Mouse (Mus musculus) CD4-positive, CD25-positive, alpha-beta regulatory T cell, adult 4 months (primary cell): ENCODE measurements around the gene Esyt1. TPM values are rescaled to one million over a fixed set of nuclear protein-coding genes. Genes with fewer than 3 reads are reported as not detected.

Source experiments
- ATAC-seq: one replicate; pipeline ENCODE4 v1.8.0; 2017
- polyA plus RNA-seq, 2 experiments: library from polyadenylated mRNA; unstranded; fragments of 100-300 nt; shearing (Covaris generic); gene quantifications; one replicate each; pipeline ENCODE4 v1.2.1; 2017

Gene Esyt1
- polyA plus RNA-seq, 2 experiments from 2014 or later: 68.4 to 84.4 TPM

GRCm38 (mm10) chr10:128487861-128488712, 37.6 kb downstream of the Esyt1 start:
- no peak for ATAC-seq

DNA sequence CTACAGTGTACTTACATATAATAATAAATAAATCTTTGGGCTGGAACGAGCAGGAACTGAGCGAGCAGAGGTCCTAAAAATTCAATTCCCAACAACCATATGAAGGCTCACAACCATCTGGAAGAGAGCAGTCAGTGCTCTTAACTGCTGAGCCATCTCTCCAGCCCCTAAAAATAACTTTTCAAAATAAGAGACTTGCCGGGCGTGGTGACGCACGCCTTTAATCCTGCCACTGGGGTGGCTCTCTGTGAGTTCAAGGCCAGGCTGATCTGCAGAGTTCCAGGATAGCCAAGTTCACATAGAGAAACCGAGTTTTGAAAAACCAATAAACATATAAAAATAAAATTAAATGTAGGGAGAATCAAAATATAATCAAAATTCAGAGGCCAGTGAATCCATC, 39.3 kb downstream of the Esyt1 start:
- no peak for ATAC-seq

DNA sequence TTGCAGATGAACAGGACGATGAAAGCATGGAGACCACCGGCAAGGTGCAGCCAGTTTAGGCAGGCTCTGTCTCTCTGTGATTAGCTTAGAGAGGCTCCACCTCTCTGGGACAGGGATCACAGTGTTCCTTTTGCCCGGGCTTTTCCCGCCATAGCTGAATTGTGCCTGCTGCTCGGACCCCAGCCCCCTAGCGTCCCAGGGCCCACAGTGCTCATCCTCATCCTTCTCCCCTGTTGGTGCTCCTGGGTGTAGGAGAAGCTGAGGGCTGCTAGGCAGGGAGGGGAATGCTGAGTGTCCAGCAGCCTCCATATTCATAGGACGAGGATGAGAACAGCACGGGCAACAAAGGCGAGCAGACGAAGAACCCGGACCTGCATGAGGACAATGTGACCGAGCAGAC, 51.3 kb downstream of the Esyt1 start:
- no peak for ATAC-seq

- no peak for ATAC-seq
These were observed 65.4 kb downstream of the Esyt1 start for GRCm38 (mm10) chr10:128460270-128460630.

Other genes starting within 250 kb of the Esyt1 start
- not detected for gene Il23a, start 227.1 kb downstream of the Esyt1 start, polyA plus RNA-seq
- gene Pan2, start 222.5 kb downstream of the Esyt1 start, polyA plus RNA-seq: 10 to 100 TPM; 24.4 to 48.3 TPM
- gene Cnpy2, start 203.4 kb downstream of the Esyt1 start, polyA plus RNA-seq: 100 to 1,000 TPM; 116 to 120 TPM
- 100 to 1,000 TPM; 124 to 182 TPM for gene Cs, start 188.1 kb downstream of the Esyt1 start, polyA plus RNA-seq
- gene Coq10a, start 156.9 kb downstream of the Esyt1 start, polyA plus RNA-seq: 10 to 100 TPM; 14.5 to 15.7 TPM
- gene Ankrd52, start 148.8 kb downstream of the Esyt1 start, polyA plus RNA-seq: 1 to 10 TPM; 2.3 to 3.3 TPM
- not detected for gene Slc39a5, start 124.6 kb downstream of the Esyt1 start, polyA plus RNA-seq
- 10 to 100 TPM; 63.3 to 77.5 TPM for gene Nabp2, start 114.4 kb downstream of the Esyt1 start, polyA plus RNA-seq
- 10 to 100 TPM; 28.7 to 51.8 TPM for gene Rnf41, start 114.2 kb downstream of the Esyt1 start, polyA plus RNA-seq
- 10 to 100 TPM; 45.7 to 62.7 TPM for gene Smarcc2, start 66.6 kb downstream of the Esyt1 start, polyA plus RNA-seq
- gene Myl6, start 31.7 kb downstream of the Esyt1 start, polyA plus RNA-seq: 100 to 1,000 TPM; 937 to 954 TPM
- 1 to 10 TPM; 4.3 to 5.4 TPM for gene Myl6b, start 27.2 kb downstream of the Esyt1 start, polyA plus RNA-seq
- gene Zc3h10, start 21.9 kb upstream of the Esyt1 start, polyA plus RNA-seq: 10 to 100 TPM in 1 of 2 experiments, 1 to 10 TPM in 1; 9.2 to 11.8 TPM
- gene Rpl41, start 23.4 kb upstream of the Esyt1 start, polyA plus RNA-seq: 1,000 to 10,000 TPM; 4,848 to 7,095 TPM
- 100 to 1,000 TPM; 114 to 117 TPM for gene Pa2g4, start 40.1 kb upstream of the Esyt1 start, polyA plus RNA-seq
- 1 to 10 TPM; 6.6 to 9.3 TPM for gene Erbb3, start 63.8 kb upstream of the Esyt1 start, polyA plus RNA-seq
- gene Rps26, start 100.9 kb upstream of the Esyt1 start, polyA plus RNA-seq: 1,000 to 10,000 TPM; 1,420 to 1,755 TPM
- gene Ikzf4, start 120.1 kb upstream of the Esyt1 start, polyA plus RNA-seq: 100 to 1,000 TPM; 102 to 158 TPM
- gene Suox, start 148.2 kb upstream of the Esyt1 start, polyA plus RNA-seq: 10 to 100 TPM; 25.7 to 44.3 TPM
- gene Rab5b, start 170.4 kb upstream of the Esyt1 start, polyA plus RNA-seq: 100 to 1,000 TPM in 1 of 2 experiments, 10 to 100 TPM in 1; 69.1 to 111 TPM
- 1 to 10 TPM; 4.8 TPM for gene Pmel, start 178.3 kb upstream of the Esyt1 start, polyA plus RNA-seq
- 10 to 100 TPM; 19.7 to 23.2 TPM for gene Cdk2, start 179.2 kb upstream of the Esyt1 start, polyA plus RNA-seq
- 100 to 1,000 TPM; 322 to 370 TPM for gene Dgka, start 219.0 kb upstream of the Esyt1 start, polyA plus RNA-seq
- 10 to 100 TPM; 58.0 to 86.6 TPM for gene Pym1, start 222.0 kb upstream of the Esyt1 start, polyA plus RNA-seq